Mouse (Mus musculus): Measurements from ENCODE around the gene Prkn. TPM values are rescaled to one million over a fixed set of nuclear protein-coding genes. Genes with fewer than 3 reads are reported as not detected.

Gene Prkn
- polyA plus RNA-seq, 1 experiment: 28.0 TPM

DNA sequence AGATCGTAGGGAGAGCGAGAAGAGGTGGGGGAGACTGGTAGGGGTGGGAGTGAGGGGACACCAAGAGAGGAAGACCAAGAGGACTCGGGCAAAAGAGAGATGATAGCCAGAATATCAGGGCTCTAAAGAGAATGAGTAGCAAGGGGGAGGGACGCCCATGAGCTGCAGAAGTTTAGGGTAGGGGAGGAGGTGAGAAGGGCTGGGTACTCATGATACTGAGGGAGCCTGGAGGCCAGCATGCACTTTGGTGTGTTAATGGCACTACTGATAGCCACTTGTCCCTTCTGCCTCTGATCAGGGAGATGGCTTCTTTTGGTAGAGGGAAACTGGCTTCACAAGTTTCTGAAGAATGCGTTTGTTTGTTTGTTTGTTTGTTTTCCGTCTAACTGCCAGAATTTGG is 1264.5 kb downstream of the Prkn start:
- no peak for DNase-seq (ENCODE audit: extremely low spot score in 1 of 2, low spot score in 1 of 2)

DNA sequence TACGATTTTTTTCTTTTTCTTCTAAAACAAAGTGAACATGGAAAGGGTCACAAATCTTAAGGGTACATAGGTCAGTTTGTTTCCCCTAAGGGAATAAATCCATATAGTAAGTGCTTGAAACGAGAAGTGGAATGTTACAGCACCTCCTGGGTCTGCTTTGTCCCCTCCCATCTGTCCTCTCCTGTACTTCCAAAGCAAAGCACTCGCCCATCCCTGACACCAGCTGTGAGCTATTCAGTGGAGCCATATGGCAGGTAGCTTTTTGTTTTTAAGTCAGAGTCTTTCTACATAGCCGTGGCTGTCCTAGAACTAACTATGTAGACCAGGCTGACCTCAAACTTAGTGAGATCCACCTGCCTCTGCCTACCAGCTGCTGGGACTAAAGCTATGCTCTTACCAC is 1266.1 kb downstream of the Prkn start:
- DNase-seq (ENCODE audit: extremely low spot score in 1 of 2, low spot score in 1 of 2): no peak

Other genes starting within 250 kb of the Prkn start
- gene Pacrg, start 73 bp upstream of the Prkn start, polyA plus RNA-seq (2012; rRNA removed): 21.9 and 25.2 TPM in 2 replicates

Measured in frontal cortex, adult 2 months (tissue).